8 mouse cellular contexts compared by ENCODE assay signal in the genomic region with DNA sequence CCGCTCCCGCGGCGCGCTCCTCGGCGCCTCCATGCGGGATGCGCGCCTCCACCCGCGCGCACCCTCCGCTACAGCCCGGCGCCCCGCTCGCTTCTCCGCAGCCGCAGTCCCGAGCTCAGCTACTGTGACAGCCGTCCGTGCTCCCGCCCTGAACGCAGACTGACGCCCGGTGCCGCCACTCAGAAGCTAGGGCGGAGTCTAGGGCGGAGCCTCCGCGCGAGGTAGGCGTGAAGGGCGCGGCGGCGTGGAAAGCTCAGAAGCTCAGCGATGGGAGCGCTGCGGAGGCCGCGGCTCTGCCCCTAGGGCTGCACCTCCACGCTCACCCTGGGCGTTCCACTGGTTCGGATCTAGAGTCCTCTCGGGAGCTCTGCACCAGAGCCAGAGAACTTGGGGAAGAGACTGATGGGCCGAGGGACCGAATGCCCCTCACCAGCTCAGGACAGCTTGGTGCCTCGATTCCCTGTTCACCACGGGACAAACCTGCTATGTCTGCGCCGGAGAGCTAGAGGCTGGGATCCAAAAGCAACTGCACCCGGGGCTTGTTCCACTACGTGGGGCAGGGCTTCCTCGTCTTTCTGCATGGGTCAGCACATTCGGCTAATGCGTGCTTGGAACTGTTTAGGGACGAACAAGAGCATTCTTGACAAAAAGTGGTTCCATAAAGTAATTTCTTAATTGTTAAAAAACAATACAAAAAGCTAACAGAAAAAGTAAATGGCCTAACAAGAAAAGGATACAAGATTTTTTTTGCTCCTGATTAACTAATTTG. TPM values are rescaled to one million over a fixed set of nuclear protein-coding genes. Genes with fewer than 3 reads are reported as not detected.
DNase-seq lines count a peak whose midpoint lies in the region; ATAC-seq and TF ChIP-seq lines count a peak whose summit lies in the region.

Otulinl (minus strand) TSS at position 161 of the 769 bp plus-strand sequence.

- peak within 1 kb of the TSS; percentile 97 for H3K4me2 ChIP-seq in intestine, postnatal 0 days (replicated peaks; ENCODE audit: low read depth)

- no peaks in the 10 kb centered on the region for H3K9me3 ChIP-seq in embryonic facial prominence, embryonic 10.5 days
- no peaks in the 10 kb centered on the region for H3K9me3 ChIP-seq in intestine, postnatal 0 days (ENCODE audit: control insufficient read depth)
- no peaks in the 10 kb centered on the region for H3K9me3 ChIP-seq in midbrain, embryonic 10.5 days (replicated peaks)

- peak; percentile 96 for DNase-seq in adrenal gland, postnatal 14 days
- peak; percentile 94 for DNase-seq in embryonic facial prominence, embryonic 10.5 days (ENCODE audit: low spot score)
- peak; percentile 97 for DNase-seq in left cerebral cortex, postnatal 36 days (ENCODE audit: low spot score in 2 of 2)
- peak; percentile 91 for DNase-seq in midbrain, embryonic 10.5 days (ENCODE audit: low spot score)
- DNase-seq in right cerebral cortex, postnatal 36 days (ENCODE audit: low spot score in 2 of 2) = peak; percentile 94
- peak; percentile 90 to 91 for DNase-seq in urinary bladder, postnatal 4 days (ENCODE audit: low spot score in 2 of 2)

- intact Hi-C loops in left cerebral cortex, postnatal 36 days (cut with DNase I) = no loop called here

- H3K4me3 ChIP-seq in embryonic facial prominence, embryonic 10.5 days = peak within 1 kb of the TSS; percentile 65
- H3K4me3 ChIP-seq in intestine, postnatal 0 days (ENCODE audit: low read depth, low read length) = peak within 1 kb of the TSS; percentile 63
- H3K4me3 ChIP-seq in midbrain, embryonic 10.5 days = peak within 1 kb of the TSS; percentile 76

- peaks cover 32% of the 10 kb centered on the region for H3K4me1 ChIP-seq in embryonic facial prominence, embryonic 10.5 days
- peaks cover 6% of the 10 kb centered on the region for H3K4me1 ChIP-seq in intestine, postnatal 0 days (replicated peaks; ENCODE audit: control insufficient read depth, insufficient read depth, low read length)
- peaks cover 27% of the 10 kb centered on the region for H3K4me1 ChIP-seq in midbrain, embryonic 10.5 days

- WGBS in embryonic facial prominence, embryonic 10.5 days = 2% methylated on average over 59 of the region's 59 CpGs
- WGBS in intestine, postnatal 0 days = 2% methylated on average over 59 of the region's 59 CpGs
- 2% methylated on average over 59 of the region's 59 CpGs for WGBS in midbrain, embryonic 10.5 days

- peak within 1 kb of the TSS; percentile 71 for H3K27ac ChIP-seq in embryonic facial prominence, embryonic 10.5 days (replicated peaks)
- no peak within 1 kb of the TSS for H3K27ac ChIP-seq in intestine, postnatal 0 days (ENCODE audit: low read depth, low read length)
- peak within 1 kb of the TSS; percentile 82 for H3K27ac ChIP-seq in midbrain, embryonic 10.5 days (replicated peaks)

- peak within 1 kb of the TSS; percentile 58 for H3K9ac ChIP-seq in intestine, postnatal 0 days (ENCODE audit: low read depth, low read length)

- H3K36me3 ChIP-seq in embryonic facial prominence, embryonic 10.5 days (replicated peaks) = no peaks in the 10 kb centered on the region
- H3K36me3 ChIP-seq in intestine, postnatal 0 days (ENCODE audit: control insufficient read depth, insufficient read depth) = no peaks in the 10 kb centered on the region
- H3K36me3 ChIP-seq in midbrain, embryonic 10.5 days = no peaks in the 10 kb centered on the region

- H3K27me3 ChIP-seq in embryonic facial prominence, embryonic 10.5 days (replicated peaks; ENCODE audit: low read depth, poor library complexity, severe bottlenecking) = peaks cover 22% of the 10 kb centered on the region
- H3K27me3 ChIP-seq in intestine, postnatal 0 days (replicated peaks; ENCODE audit: control insufficient read depth, insufficient read depth, low read length) = 0 out of 2 replicates have a peak, but pooled peaks cover 4% of the 10 kb centered on the region
- H3K27me3 ChIP-seq in midbrain, embryonic 10.5 days (ENCODE audit: low read depth, poor library complexity, severe bottlenecking) = peaks cover 30% of the 10 kb centered on the region

- ATAC-seq in granulocyte monocyte progenitor cell, adult 5-6 weeks (replicated peaks; ENCODE audit: poor library complexity, severe bottlenecking) = peak; percentile 97
- peak; percentile 97 for ATAC-seq in intestine, postnatal 0 days

- peak; percentile 22; the same call in 1 of the 2 replicates for TF ChIP-seq CTCF in intestine, postnatal 0 days (IDR thresholded peaks at IDR 0.05; ENCODE audit: low read depth)

RNA-seq across cellular contexts. Expression of gene Otulinl, which starts in this region (rescaled TPM):
- 5.5 and 14.0 TPM in 2 replicates for total RNA-seq in adrenal gland, postnatal 14 days (2021)
- 6.8 and 7.9 TPM in 2 replicates for polyA plus RNA-seq in embryonic facial prominence, embryonic 10.5 days (2016; fragmentation: Nextera tagmentation; extraction: Ambion mirVana)
- 56.7 and 73.7 TPM in 2 replicates for total RNA-seq in granulocyte monocyte progenitor cell, adult 5-6 weeks (2014; fragmentation: Nextera tagmentation)
- 29.6 and 35.3 TPM in 2 replicates for total RNA-seq in granulocyte monocyte progenitor cell, adult 5-6 weeks (2017)
- polyA plus RNA-seq in intestine, postnatal 0 days (2015; fragmentation: Nextera tagmentation; extraction: Ambion mirVana) = 8.9 and 9.0 TPM in 2 replicates
- 10 to 100 TPM; 28.3 to 29.5 TPM for total RNA-seq in left cerebral cortex, postnatal 36 days (2021)
- 5.9 and 6.1 TPM in 2 replicates for polyA plus RNA-seq in midbrain, embryonic 10.5 days (2016; fragmentation: Nextera tagmentation; extraction: Ambion mirVana)
